Mouse (Mus musculus) cerebellum, adult 8-10 months (tissue): Measurements from ENCODE around the gene Gdf9.
A peak's percentile ranks its signal among the peaks of the same experiment; 100 is the strongest.

Experiments
- DNase-seq: peaks from one replicate; pipeline ENCODE4 v3.0.0; 2022

Gene Gdf9

GRCm38 (mm10) chr11:53446183-53446582 lies 15.4 kb downstream of the Gdf9 start:
- no peak for DNase-seq

GRCm38 (mm10) chr11:53447996-53448395 lies 17.2 kb downstream of the Gdf9 start:
- no peak for DNase-seq

GRCm38 (mm10) chr11:53448529-53448928 lies 17.7 kb downstream of the Gdf9 start:
- DNase-seq, result peak; percentile 92

GRCm38 (mm10) chr11:53450070-53450705 lies 19.4 kb downstream of the Gdf9 start:
- DNase-seq, result no peak

GRCm38 (mm10) chr11:53451361-53451760 lies 20.5 kb downstream of the Gdf9 start:
- no peak for DNase-seq

- DNase-seq, result no peak
Measured at GRCm38 (mm10) chr11:53452396-53452795, 21.6 kb downstream of the Gdf9 start.

- no peak for DNase-seq
Measured at GRCm38 (mm10) chr11:53453031-53453430, 22.2 kb downstream of the Gdf9 start.

GRCm38 (mm10) chr11:53456474-53457371 lies 25.9 kb downstream of the Gdf9 start, which contains the start of the genes Gm10447 and Shroom1:
Gene Gm10447 (minus strand): TSS chr11:53457110.
Gene Shroom1 (plus strand): TSS chr11:53457205.
- peak; percentile 53 for DNase-seq

- DNase-seq, result no peak
Measured at GRCm38 (mm10) chr11:53457372-53457954, 26.6 kb downstream of the Gdf9 start.

GRCm38 (mm10) chr11:53458996-53459395 lies 28.2 kb downstream of the Gdf9 start:
- DNase-seq, result no peak

- no peak for DNase-seq
Measured at GRCm38 (mm10) chr11:53460192-53460591, 29.4 kb downstream of the Gdf9 start.

- DNase-seq, result no peak
Measured at GRCm38 (mm10) chr11:53461727-53462126, 30.9 kb downstream of the Gdf9 start.

- DNase-seq, result no peak
Measured at GRCm38 (mm10) chr11:53463551-53464424, 33.0 kb downstream of the Gdf9 start.

GRCm38 (mm10) chr11:53466231-53466971 lies 35.6 kb downstream of the Gdf9 start:
- DNase-seq, result peak; percentile 90

GRCm38 (mm10) chr11:53469294-53469967 lies 38.6 kb downstream of the Gdf9 start:
- no peak for DNase-seq

- peak; percentile 95 for DNase-seq
Measured at GRCm38 (mm10) chr11:53469968-53470695, 39.3 kb downstream of the Gdf9 start, which contains the start of gene Gm9837. Gene Gm9837 (minus strand): TSS chr11:53470479.

GRCm38 (mm10) chr11:53472709-53473108 lies 41.9 kb downstream of the Gdf9 start:
- DNase-seq, result no peak

- no peak for DNase-seq
Measured at GRCm38 (mm10) chr11:53475620-53476019, 44.8 kb downstream of the Gdf9 start.

- no peak for DNase-seq
Measured at GRCm38 (mm10) chr11:53477833-53478232, 47.0 kb downstream of the Gdf9 start.

GRCm38 (mm10) chr11:53478383-53479170 lies 47.8 kb downstream of the Gdf9 start:
- peak; percentile 51 for DNase-seq
